Mouse (Mus musculus) cortical plate, adult 2 months (tissue): Measurements from ENCODE around the gene C5ar1.

Experiments used
- CTCF ChIP-seq: fragments of 200-500 bp; IDR thresholded peaks from 2 replicates; pipeline ENCODE4 v1.5.1; 2011; ENCODE audit warnings: mild to moderate bottlenecking, control low read depth, low read length; ENCODE audit not compliant: insufficient read depth; ENCODE audit errors: extremely low read depth
- POLR2A ChIP-seq: fragments of 200-500 bp; IDR thresholded peaks from 2 replicates; pipeline ENCODE4 v1.6.1; 2011; ENCODE audit warnings: mild to moderate bottlenecking, low read length, control low read depth; ENCODE audit not compliant: insufficient read depth; ENCODE audit errors: extremely low read depth

DNA sequence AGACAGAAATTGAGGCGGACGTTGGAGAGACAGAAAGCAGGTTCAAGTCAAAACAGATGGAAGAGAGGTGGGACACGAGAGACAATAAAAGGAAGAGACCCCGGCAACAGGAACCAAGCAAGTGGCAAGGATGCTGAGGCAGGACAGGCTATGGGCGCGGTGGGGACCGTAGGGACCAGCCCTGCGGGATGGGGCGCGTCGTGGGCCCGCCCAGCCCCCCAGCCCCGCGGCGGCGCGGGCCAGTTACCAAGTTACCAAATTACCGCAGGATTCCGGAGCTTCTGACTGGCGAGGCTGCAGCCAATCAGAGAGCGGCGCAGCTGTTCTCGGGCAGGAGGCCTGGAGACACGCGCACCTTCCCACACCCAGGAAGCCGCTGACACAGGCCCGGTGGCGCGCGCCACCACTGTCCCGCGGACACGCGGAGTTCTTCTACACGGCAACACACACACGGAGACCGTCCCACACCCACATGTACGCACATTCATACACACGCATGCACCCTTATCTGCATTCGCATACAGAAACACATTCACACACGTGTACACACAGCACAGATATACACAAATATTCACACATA, 36.1 kb upstream of the C5ar1 start:
- TF ChIP-seq CTCF (no peak), POLR2A (no peak; the same call in 1 of the 2 replicates)
